Mouse (Mus musculus) kidney, embryonic 16.5 days (tissue): ENCODE data around the gene Nubpl. TPM values are rescaled to one million over a fixed set of nuclear protein-coding genes. Genes with fewer than 3 reads are reported as not detected.

ENCODE experiments used
- ATAC-seq: fragments of 200-750 bp; cut with Nextera tagmentation; 2 replicates; pipeline ENCODE4 v1.8.0; 2017; ENCODE audit warnings: moderate TSS enrichment; ENCODE audit not compliant: low FRiP score, low TSS enrichment
- H3K27ac ChIP-seq: fragments of 300-500 bp; sonication (generic); 2 replicates; pipeline ENCODE4 v1.5.1; 2014; ENCODE audit warnings: low read length
- H3K27me3 ChIP-seq: fragments of 300-500 bp; sonication (generic); 2 replicates; pipeline ENCODE4 v1.6.1; 2014; ENCODE audit warnings: low read length, control low read depth, mixed read lengths; ENCODE audit not compliant: insufficient read depth
- H3K36me3 ChIP-seq: fragments of 300-500 bp; sonication (generic); 2 replicates; pipeline ENCODE4 v1.6.1; 2014; ENCODE audit warnings: low read length, control low read depth, mixed read lengths; ENCODE audit not compliant: insufficient read depth
- H3K4me1 ChIP-seq: fragments of 300-500 bp; sonication (generic); 2 replicates; pipeline ENCODE4 v1.6.1; 2014; ENCODE audit warnings: low read length, control low read depth, mixed read lengths; ENCODE audit not compliant: insufficient read depth
- H3K4me2 ChIP-seq: fragments of 300-500 bp; sonication (generic); replicated peaks from 2 replicates; pipeline ENCODE4 v1.6.1; 2014; ENCODE audit warnings: low read depth, low read length
- H3K4me3 ChIP-seq: fragments of 300-500 bp; sonication (generic); 2 replicates; pipeline ENCODE4 v1.5.1; 2014; ENCODE audit warnings: mild to moderate bottlenecking, low read length
- H3K9ac ChIP-seq: fragments of 300-500 bp; sonication (generic); replicated peaks from 2 replicates; pipeline ENCODE4 v1.6.1; 2014; ENCODE audit warnings: low read length
- H3K9me3 ChIP-seq: fragments of 300-500 bp; sonication (generic); 2 replicates; pipeline ENCODE4 v1.6.1; 2016; ENCODE audit warnings: low read length, control low read depth
- WGBS: fragments of 180-500 bp; shearing (Covaris S2); extraction: QIAGEN DNeasy Blood & Tissue Kit; methylation state at CpG from one replicate; pipeline ENCODE4 v1.1.7; 2014; 5-methylcytosine and 5-hydroxymethylcytosine counted together
- polyA plus RNA-seq: library from polyadenylated mRNA; unstranded; fragments of >200 nt; fragmentation: Nextera tagmentation; extraction: Ambion mirVana; gene quantifications from 2 replicates; pipeline ENCODE4 v1.2.1, GENCODE M21; 2015

Nubpl gene
- polyA plus RNA-seq, 1 experiment from 2014 or later: 16.8 TPM

DNA sequence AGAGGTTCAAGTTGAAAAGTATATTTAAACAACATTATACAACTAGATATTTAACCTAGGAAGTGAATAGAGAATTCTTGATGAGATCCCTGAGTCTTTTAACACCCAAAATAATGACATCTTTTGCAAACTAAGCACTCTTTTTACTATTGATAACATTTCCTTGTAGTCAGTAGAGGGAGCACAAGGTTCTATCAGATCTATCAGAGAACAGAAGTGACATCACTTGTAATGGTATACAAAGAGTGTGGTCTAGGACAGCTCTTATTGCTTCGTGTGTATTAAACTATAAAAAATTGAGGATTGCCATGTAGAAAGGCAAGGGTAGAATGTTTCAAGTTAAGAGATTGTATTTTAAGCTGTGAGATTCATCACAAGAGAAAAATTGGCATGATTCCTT, 183.7 kb downstream of the Nubpl start:
- ATAC-seq: no peak
- no peaks in the 10 kb centered on the region for H3K27me3 ChIP-seq
- 62% methylated on average over 1 of the region's 1 CpGs for WGBS

DNA sequence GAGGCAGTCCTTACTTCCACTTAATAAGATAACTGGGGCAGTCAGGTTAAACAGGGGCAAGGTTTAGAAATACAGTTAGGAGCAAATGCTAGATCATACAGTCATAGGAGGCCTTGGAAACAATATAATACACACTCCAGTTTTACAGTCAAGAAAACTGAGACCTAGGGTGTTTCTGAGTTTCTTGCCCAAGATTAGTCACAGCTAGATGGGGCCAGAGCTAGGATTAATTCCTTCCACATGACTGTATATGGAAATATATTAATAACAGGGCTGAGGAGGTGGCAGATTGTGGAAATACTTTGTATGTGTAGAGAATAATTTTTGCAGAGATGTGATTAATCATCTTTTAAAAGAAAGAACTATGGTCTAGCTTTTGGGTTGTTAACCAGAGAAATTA, 186.9 kb downstream of the Nubpl start:
- no peak overlapping the region for H3K27ac ChIP-seq
- no peaks in the 10 kb centered on the region for H3K36me3 ChIP-seq
- peaks cover 11% of the 10 kb centered on the region for H3K4me1 ChIP-seq
- H3K27me3 ChIP-seq: no peaks in the 10 kb centered on the region
- H3K9me3 ChIP-seq: no peaks in the 10 kb centered on the region
- no peak overlapping the region for H3K4me3 ChIP-seq
- no peak overlapping the region for H3K9ac ChIP-seq
- no peak for ATAC-seq
- no peak overlapping the region for H3K4me2 ChIP-seq

More for the DNA sequence above, 183.7 kb downstream of the Nubpl start:
- no peak overlapping the region for H3K4me2 ChIP-seq
- no peak overlapping the region for H3K27ac ChIP-seq
- H3K4me3 ChIP-seq: no peak overlapping the region
- H3K9ac ChIP-seq: no peak overlapping the region
- no peaks in the 10 kb centered on the region for H3K4me1 ChIP-seq
- no peaks in the 10 kb centered on the region for H3K36me3 ChIP-seq
- no peaks in the 10 kb centered on the region for H3K9me3 ChIP-seq

DNA sequence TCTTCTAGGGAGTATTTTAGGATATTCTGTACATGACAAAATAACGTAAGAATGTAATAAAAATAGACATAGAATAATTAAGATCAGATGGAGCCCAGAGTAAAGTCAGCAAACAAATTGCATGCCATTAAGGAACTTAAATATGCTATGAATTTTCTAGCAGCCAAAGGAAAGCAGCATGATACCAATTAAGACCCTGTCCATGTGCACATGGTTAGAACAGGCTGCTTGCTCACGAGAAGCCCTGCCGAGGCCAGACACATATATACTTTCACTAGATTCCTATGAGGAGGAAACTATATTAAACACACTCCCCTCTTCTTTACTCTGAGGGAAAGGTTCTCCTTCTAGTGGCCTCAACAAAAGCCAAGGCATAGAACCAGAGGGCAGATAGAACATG, 189.3 kb downstream of the Nubpl start:
- H3K27me3 ChIP-seq: no peaks in the 10 kb centered on the region
- H3K9me3 ChIP-seq: no peaks in the 10 kb centered on the region
- no peak overlapping the region for H3K4me3 ChIP-seq
- no peak overlapping the region for H3K4me2 ChIP-seq
- peaks cover 19% of the 10 kb centered on the region for H3K4me1 ChIP-seq
- H3K27ac ChIP-seq: no peak overlapping the region
- 87% methylated on average over 3 of the region's 3 CpGs for WGBS
- no peak overlapping the region for H3K9ac ChIP-seq
- no peak for ATAC-seq
- H3K36me3 ChIP-seq: no peaks in the 10 kb centered on the region

DNA sequence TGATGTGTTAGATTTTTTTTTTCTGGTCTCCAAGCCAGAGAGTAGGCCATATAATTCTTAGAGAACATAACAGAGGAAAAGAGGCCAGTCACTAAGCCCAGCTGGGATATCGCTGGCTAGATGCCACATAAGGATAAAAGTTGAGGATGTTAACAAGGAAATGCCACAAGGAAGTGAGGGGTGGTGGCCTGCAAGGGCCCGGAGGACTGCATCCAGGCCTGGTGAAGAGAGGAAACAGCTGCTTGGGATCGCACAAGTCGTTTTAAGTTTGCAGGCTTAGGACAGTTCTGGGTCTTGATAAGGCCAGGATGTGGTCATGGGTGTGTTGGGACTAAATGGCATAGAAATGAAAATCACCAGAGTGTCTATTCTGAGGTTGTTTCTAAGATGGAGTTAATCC, 191.0 kb downstream of the Nubpl start:
- Histone ChIP-seq H3K36me3 (no peaks in the 10 kb centered on the region), H3K9me3 (no peaks in the 10 kb centered on the region), H3K4me2 (no peak overlapping the region), H3K27me3 (no peaks in the 10 kb centered on the region), H3K4me1 (peaks cover 19% of the 10 kb centered on the region), H3K27ac (peak overlapping the region; percentile 69; the same call in 1 of the 2 replicates), H3K9ac (no peak overlapping the region), H3K4me3 (no peak overlapping the region)
- WGBS: 62% methylated on average over 4 of the region's 4 CpGs
- ATAC-seq: peak; percentile 91

DNA sequence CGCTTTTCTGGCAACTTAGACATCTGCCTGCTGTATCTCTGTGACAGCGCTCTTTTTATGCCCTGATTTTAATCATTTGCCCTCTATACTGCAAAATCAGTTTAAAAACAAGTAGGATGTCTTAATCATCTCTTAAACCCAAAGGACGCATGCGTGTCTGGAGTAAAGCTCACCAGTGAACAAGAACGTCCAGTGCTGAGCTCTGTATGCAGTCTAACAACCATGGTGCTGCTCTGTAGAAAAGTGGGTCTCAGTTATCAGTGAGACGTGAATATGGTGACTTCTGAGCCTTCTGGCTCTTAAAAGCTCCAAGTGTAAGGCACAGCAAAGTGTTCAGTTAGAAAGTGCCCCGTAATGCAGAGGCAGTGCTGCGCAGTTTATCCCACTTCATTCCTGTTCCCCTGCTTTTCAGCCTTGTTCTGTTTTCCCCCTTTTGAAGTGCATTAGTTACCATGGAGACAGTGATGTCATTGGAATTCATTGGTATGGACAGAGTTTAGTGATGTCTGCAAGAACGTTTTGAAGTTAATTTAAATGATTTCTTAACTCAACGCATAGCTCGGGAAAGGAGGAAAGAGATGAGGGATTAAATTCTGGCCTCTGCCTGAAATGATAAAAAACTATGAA, 191.5 kb downstream of the Nubpl start:
- ATAC-seq: no peak
- 63% methylated on average over 11 of the region's 11 CpGs for WGBS
- Histone ChIP-seq H3K27ac (peak overlapping the region; percentile 69; the same call in 1 of the 2 replicates), H3K27me3 (no peaks in the 10 kb centered on the region), H3K4me1 (peaks cover 19% of the 10 kb centered on the region), H3K36me3 (no peaks in the 10 kb centered on the region), H3K9ac (no peak overlapping the region; the same call in 1 of the 2 replicates), H3K4me2 (no peak overlapping the region), H3K4me3 (no peak overlapping the region), H3K9me3 (no peaks in the 10 kb centered on the region)

DNA sequence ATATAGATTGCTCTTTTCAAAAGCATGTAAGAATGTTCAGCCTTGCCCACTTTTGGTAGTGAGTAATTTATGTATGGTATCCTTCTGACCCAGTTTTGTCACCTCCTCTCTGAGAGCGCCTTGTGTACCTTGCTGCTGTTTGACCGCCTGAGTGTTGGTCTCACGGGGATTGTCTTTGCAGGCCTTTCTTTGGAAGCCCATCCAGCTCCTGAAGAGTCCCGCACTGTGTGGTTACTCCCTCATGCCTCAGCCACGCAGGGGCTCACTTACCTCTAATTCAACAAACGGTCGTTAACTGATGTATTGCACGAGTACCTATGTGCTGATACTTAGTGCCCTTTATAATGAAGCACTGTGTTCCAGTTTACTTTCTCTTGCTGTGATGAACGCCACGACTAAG, 192.1 kb downstream of the Nubpl start:
- ATAC-seq: no peak
- Histone ChIP-seq H3K4me3 (no peak overlapping the region), H3K4me1 (peaks cover 19% of the 10 kb centered on the region), H3K9me3 (no peaks in the 10 kb centered on the region), H3K36me3 (no peaks in the 10 kb centered on the region), H3K27me3 (no peaks in the 10 kb centered on the region), H3K9ac (no peak overlapping the region), H3K27ac (no peak overlapping the region), H3K4me2 (no peak overlapping the region)
- 55% methylated on average over 10 of the region's 10 CpGs for WGBS

DNA sequence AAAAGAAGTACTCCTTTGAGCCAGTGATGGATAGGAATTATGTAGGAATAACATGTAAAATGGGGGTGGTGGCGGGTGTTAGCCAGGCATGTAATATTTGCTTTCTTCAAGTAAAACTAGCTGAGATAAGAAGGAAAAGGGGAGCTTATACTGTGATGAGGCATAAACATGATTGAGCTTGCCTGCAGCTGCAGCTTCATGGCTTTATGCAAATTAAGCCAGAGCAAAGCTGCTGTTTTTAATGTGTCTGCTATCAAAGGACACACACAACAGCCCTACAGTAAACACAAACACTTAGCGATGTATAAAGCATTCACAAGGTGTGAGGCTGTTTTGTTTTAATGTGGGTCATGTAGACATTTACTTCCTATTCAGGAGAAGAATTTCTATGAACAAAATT, 196.4 kb downstream of the Nubpl start:
- no peak overlapping the region for H3K9ac ChIP-seq
- no peak for ATAC-seq
- H3K9me3 ChIP-seq: no peaks in the 10 kb centered on the region
- peaks cover 13% of the 10 kb centered on the region for H3K4me1 ChIP-seq
- no peaks in the 10 kb centered on the region for H3K36me3 ChIP-seq
- WGBS: 85% methylated on average over 2 of the region's 2 CpGs
- H3K4me3 ChIP-seq: no peak overlapping the region
- no peak overlapping the region for H3K4me2 ChIP-seq
- no peaks in the 10 kb centered on the region for H3K27me3 ChIP-seq
- H3K27ac ChIP-seq: no peak overlapping the region

DNA sequence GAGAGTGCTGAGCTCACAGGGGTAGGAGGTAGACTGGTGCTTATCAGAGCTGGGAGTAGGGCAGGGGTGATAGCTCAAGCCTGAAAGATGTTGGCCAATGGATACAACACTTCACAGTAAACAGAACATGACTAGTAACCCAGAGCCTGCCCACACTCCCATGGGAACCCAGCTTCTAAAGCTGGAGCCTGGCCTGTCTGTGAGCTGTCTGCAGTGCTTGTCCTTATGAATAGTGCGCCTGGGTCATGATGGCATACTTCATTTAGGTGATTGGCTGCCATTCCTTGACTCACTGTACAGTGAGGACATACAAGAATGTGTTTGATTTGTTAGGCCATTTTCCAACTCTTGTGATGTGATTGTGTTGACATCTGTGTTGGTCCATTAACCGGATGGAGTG, 200.5 kb downstream of the Nubpl start:
- Histone ChIP-seq H3K36me3 (no peaks in the 10 kb centered on the region), H3K4me1 (no peaks in the 10 kb centered on the region), H3K27ac (no peak overlapping the region), H3K4me2 (no peak overlapping the region), H3K9ac (no peak overlapping the region), H3K4me3 (no peak overlapping the region), H3K27me3 (no peaks in the 10 kb centered on the region), H3K9me3 (no peaks in the 10 kb centered on the region)
- 81% methylated on average over 2 of the region's 2 CpGs for WGBS
- ATAC-seq: no peak

DNA sequence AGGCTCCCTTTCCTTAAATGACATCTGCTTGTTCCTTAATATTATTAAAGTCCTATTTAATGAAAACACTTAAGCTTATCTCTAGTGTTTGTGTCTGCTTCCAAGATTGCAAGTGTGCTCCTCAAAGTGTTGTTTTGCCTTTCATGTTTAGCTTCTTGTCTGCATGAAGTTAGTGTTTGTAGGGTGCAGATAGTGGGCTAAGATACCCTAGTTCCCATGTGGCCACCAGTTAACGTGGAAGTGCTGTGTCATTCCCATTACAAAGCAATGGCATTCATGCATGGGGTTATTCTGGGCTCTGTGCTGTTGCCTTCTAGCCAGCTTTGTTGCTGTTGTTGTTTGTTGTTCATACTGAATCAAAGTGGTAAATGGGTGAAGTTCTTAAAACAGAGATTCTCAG, 201.1 kb downstream of the Nubpl start:
- WGBS: 69% methylated on average over 1 of the region's 1 CpGs
- Histone ChIP-seq H3K9me3 (no peaks in the 10 kb centered on the region), H3K9ac (no peak overlapping the region), H3K4me3 (no peak overlapping the region), H3K4me1 (no peaks in the 10 kb centered on the region), H3K27me3 (no peaks in the 10 kb centered on the region), H3K4me2 (no peak overlapping the region), H3K36me3 (no peaks in the 10 kb centered on the region), H3K27ac (no peak overlapping the region)
- no peak for ATAC-seq

DNA sequence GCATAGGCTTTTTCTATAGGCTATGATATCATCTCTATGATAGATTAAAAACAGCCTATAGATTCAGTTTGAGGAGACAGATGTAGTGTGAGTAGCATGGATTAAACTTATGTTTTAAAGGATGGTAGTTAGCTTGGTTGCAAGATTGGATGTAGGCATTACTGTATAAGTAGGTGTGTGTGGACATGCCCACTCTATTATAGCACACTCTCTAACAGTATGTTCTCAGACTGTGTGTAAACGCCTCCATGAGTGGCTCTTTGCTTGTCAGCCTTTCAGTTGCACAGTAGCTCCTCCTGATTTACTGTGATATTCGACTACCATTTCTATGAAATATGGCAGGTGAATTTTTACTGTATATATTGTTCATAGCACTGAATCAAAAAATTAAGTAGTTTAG, 205.4 kb downstream of the Nubpl start:
- Histone ChIP-seq H3K4me2 (no peak overlapping the region), H3K36me3 (no peaks in the 10 kb centered on the region), H3K27me3 (no peaks in the 10 kb centered on the region), H3K9me3 (no peaks in the 10 kb centered on the region), H3K27ac (no peak overlapping the region), H3K4me3 (no peak overlapping the region), H3K9ac (no peak overlapping the region), H3K4me1 (no peaks in the 10 kb centered on the region)
- WGBS: 86% methylated on average over 2 of the region's 2 CpGs
- ATAC-seq: no peak
